Mouse (Mus musculus): ENCODE results near the gene Nckap5. TPM values are rescaled to one million over a fixed set of nuclear protein-coding genes. Genes with fewer than 3 reads are reported as not detected.

The Nckap5 gene
- polyA plus RNA-seq, 1 experiment from 2014 or later: 16.6 TPM

- Histone ChIP-seq H3K4me2 (ENCODE audit: low read depth, low read length, severe bottlenecking) (no peak overlapping the region), H3K27me3 (ENCODE audit: control insufficient read depth, insufficient read depth, low read length) (no peaks in the 10 kb centered on the region), H3K36me3 (ENCODE audit: control insufficient read depth, insufficient read depth, low read length) (no peaks in the 10 kb centered on the region), H3K9me3 (ENCODE audit: control insufficient read depth, low read length) (no peaks in the 10 kb centered on the region), H3K4me1 (replicated peaks; ENCODE audit: control insufficient read depth, insufficient read depth, low read length) (no peaks in the 10 kb centered on the region), H3K4me3 (ENCODE audit: low read depth, low read length) (no peak overlapping the region), H3K9ac (ENCODE audit: low read length) (no peak overlapping the region), H3K27ac (ENCODE audit: low read depth, low read length) (no peak overlapping the region)
- DNase-seq (ENCODE audit: low spot score) (no peak), ATAC-seq (replicated peaks; ENCODE audit: low FRiP score) (no peak)
- WGBS: 71% methylated on average over 9 of the region's 9 CpGs
Measured at GRCm38 (mm10) chr1:126377339-126377980, 453.1 kb downstream of the Nckap5 start.

DNA sequence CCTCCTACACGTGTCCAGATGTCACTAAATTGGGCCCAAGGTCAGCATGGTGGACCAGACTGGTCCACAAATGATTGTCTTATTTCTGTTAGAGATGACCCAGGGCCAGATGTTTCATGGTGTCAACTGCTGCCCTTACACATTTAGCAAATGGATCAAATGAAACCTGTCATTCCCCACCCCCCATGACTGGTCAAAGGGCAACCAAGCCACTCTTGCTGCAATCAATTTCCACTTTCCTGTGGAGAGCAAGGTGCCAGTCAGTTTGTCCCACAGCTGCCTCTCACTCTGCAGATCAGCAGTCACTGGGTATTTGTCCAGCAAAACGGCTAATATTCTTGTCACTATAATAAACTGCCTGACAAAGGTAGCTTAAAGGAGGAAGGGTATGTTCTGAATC lies 463.9 kb downstream of the Nckap5 start:
- Histone ChIP-seq H3K27me3 (ENCODE audit: control insufficient read depth, insufficient read depth, low read length) (no peaks in the 10 kb centered on the region), H3K4me2 (ENCODE audit: low read depth, low read length, severe bottlenecking) (no peak overlapping the region), H3K9me3 (ENCODE audit: control insufficient read depth, low read length) (no peaks in the 10 kb centered on the region), H3K4me3 (ENCODE audit: low read depth, low read length) (no peak overlapping the region), H3K9ac (ENCODE audit: low read length) (no peak overlapping the region), H3K27ac (ENCODE audit: low read depth, low read length) (no peak overlapping the region), H3K36me3 (ENCODE audit: control insufficient read depth, insufficient read depth, low read length) (no peaks in the 10 kb centered on the region), H3K4me1 (replicated peaks; ENCODE audit: control insufficient read depth, insufficient read depth, low read length) (no peaks in the 10 kb centered on the region)
- ATAC-seq (replicated peaks; ENCODE audit: low FRiP score) (no peak), DNase-seq (ENCODE audit: low spot score) (no peak)
- WGBS: 70% methylated on average over 2 of the region's 2 CpGs

- ATAC-seq (replicated peaks; ENCODE audit: low FRiP score) (no peak), DNase-seq (ENCODE audit: low spot score) (no peak)
- Histone ChIP-seq H3K4me1 (replicated peaks; ENCODE audit: control insufficient read depth, insufficient read depth, low read length) (no peaks in the 10 kb centered on the region), H3K9ac (ENCODE audit: low read length) (no peak overlapping the region), H3K27ac (ENCODE audit: low read depth, low read length) (no peak overlapping the region), H3K27me3 (ENCODE audit: control insufficient read depth, insufficient read depth, low read length) (no peaks in the 10 kb centered on the region), H3K9me3 (ENCODE audit: control insufficient read depth, low read length) (no peaks in the 10 kb centered on the region), H3K36me3 (ENCODE audit: control insufficient read depth, insufficient read depth, low read length) (no peaks in the 10 kb centered on the region), H3K4me2 (ENCODE audit: low read depth, low read length, severe bottlenecking) (no peak overlapping the region), H3K4me3 (ENCODE audit: low read depth, low read length) (no peak overlapping the region)
- 86% methylated on average over 6 of the region's 6 CpGs for WGBS
Measured at GRCm38 (mm10) chr1:126364556-126364955, 466.0 kb downstream of the Nckap5 start.

DNA sequence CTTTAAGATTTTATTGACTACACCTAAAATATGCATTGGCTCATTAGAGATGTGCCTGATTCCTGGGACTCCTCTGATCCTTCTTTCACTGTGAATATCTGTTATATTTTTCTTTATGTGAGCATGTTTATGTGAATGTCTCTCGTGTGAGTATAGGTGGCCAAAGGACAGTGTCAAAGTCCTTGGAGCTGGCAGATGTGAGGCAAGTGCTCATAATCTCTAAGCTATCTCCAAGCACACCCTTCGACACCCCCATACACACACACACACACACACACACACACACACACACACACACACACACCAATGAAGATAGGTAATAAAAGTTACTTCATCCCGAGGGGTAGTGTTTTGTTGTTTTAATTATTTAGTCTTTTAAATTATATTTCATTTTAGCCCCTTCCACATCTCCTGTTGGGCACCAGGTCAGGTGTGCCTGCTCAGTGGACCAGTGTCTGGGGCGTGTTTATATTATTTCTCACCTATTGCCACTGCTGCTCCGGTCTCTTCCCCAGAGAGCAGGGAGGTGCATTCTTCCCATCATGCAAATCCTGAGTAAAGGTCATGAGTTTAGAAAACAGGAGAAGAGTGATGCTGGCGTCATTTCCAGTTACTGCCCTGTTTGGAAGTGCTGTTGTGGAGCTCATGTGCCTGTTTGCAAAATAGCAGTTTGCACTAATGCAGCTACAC lies 469.9 kb downstream of the Nckap5 start:
- ATAC-seq (replicated peaks; ENCODE audit: low FRiP score): no peak
- H3K4me1 ChIP-seq (replicated peaks; ENCODE audit: control insufficient read depth, insufficient read depth, low read length): no peaks in the 10 kb centered on the region
- H3K4me3 ChIP-seq (ENCODE audit: low read depth, low read length): no peak overlapping the region
- no peaks in the 10 kb centered on the region for H3K27me3 ChIP-seq (ENCODE audit: control insufficient read depth, insufficient read depth, low read length)
- no peak overlapping the region for H3K9ac ChIP-seq (ENCODE audit: low read length)
- no peak overlapping the region for H3K27ac ChIP-seq (ENCODE audit: low read depth, low read length)
- DNase-seq (ENCODE audit: low spot score): no peak
- no peaks in the 10 kb centered on the region for H3K9me3 ChIP-seq (ENCODE audit: control insufficient read depth, low read length)
- no peaks in the 10 kb centered on the region for H3K36me3 ChIP-seq (ENCODE audit: control insufficient read depth, insufficient read depth, low read length)
- H3K4me2 ChIP-seq (ENCODE audit: low read depth, low read length, severe bottlenecking): no peak overlapping the region
- WGBS: 86% methylated on average over 6 of the region's 6 CpGs

DNA sequence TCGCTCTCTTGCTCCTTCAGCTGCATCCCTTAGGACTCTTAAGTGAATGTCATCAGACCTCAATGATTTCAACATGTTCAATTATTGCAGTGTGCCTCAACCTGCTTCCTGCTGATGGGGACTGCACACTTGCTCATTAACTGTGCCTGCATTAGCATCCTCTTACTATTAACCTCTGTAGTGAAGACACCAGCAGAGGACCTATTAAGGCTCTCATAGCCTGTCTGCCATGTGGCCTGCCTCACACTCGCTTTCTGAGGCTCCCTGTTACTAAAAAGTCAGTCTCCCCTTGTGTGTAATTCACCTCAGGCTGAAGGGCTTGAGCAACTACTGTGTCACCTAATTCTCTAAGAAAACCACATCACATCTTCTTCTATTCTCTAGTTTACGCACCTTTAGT lies 470.5 kb downstream of the Nckap5 start:
- 85% methylated on average over 3 of the region's 3 CpGs for WGBS

GRCm38 (mm10) chr1:126341806-126342205 lies 488.8 kb downstream of the Nckap5 start:
- Histone ChIP-seq H3K4me1 (replicated peaks; ENCODE audit: control insufficient read depth, insufficient read depth, low read length) (no peaks in the 10 kb centered on the region), H3K4me2 (ENCODE audit: low read depth, low read length, severe bottlenecking) (no peak overlapping the region), H3K9me3 (ENCODE audit: control insufficient read depth, low read length) (no peaks in the 10 kb centered on the region), H3K27me3 (ENCODE audit: control insufficient read depth, insufficient read depth, low read length) (no peaks in the 10 kb centered on the region), H3K4me3 (ENCODE audit: low read depth, low read length) (no peak overlapping the region), H3K36me3 (ENCODE audit: control insufficient read depth, insufficient read depth, low read length) (no peaks in the 10 kb centered on the region), H3K27ac (ENCODE audit: low read depth, low read length) (no peak overlapping the region), H3K9ac (ENCODE audit: low read length) (no peak overlapping the region)
- ATAC-seq (replicated peaks; ENCODE audit: low FRiP score): no peak
- 91% methylated on average over 2 of the region's 2 CpGs for WGBS
- DNase-seq (ENCODE audit: low spot score): no peak

More for the DNA sequence above, 470.5 kb downstream of the Nckap5 start:
- Histone ChIP-seq H3K4me1 (replicated peaks; ENCODE audit: control insufficient read depth, insufficient read depth, low read length) (no peaks in the 10 kb centered on the region), H3K9ac (ENCODE audit: low read length) (no peak overlapping the region), H3K27ac (ENCODE audit: low read depth, low read length) (no peak overlapping the region), H3K27me3 (ENCODE audit: control insufficient read depth, insufficient read depth, low read length) (no peaks in the 10 kb centered on the region), H3K4me3 (ENCODE audit: low read depth, low read length) (no peak overlapping the region), H3K4me2 (ENCODE audit: low read depth, low read length, severe bottlenecking) (no peak overlapping the region), H3K36me3 (ENCODE audit: control insufficient read depth, insufficient read depth, low read length) (no peaks in the 10 kb centered on the region), H3K9me3 (ENCODE audit: control insufficient read depth, low read length) (no peaks in the 10 kb centered on the region)
- DNase-seq (ENCODE audit: low spot score) (no peak), ATAC-seq (replicated peaks; ENCODE audit: low FRiP score) (no peak)

GRCm38 (mm10) chr1:126339250-126339649 lies 491.3 kb downstream of the Nckap5 start:
- Histone ChIP-seq H3K4me3 (ENCODE audit: low read depth, low read length) (no peak overlapping the region), H3K27me3 (ENCODE audit: control insufficient read depth, insufficient read depth, low read length) (no peaks in the 10 kb centered on the region), H3K9ac (ENCODE audit: low read length) (no peak overlapping the region), H3K4me2 (ENCODE audit: low read depth, low read length, severe bottlenecking) (no peak overlapping the region), H3K4me1 (replicated peaks; ENCODE audit: control insufficient read depth, insufficient read depth, low read length) (no peaks in the 10 kb centered on the region), H3K27ac (ENCODE audit: low read depth, low read length) (no peak overlapping the region), H3K36me3 (ENCODE audit: control insufficient read depth, insufficient read depth, low read length) (no peaks in the 10 kb centered on the region), H3K9me3 (ENCODE audit: control insufficient read depth, low read length) (no peaks in the 10 kb centered on the region)
- WGBS: 78% methylated on average over 3 of the region's 3 CpGs
- ATAC-seq (replicated peaks; ENCODE audit: low FRiP score) (no peak), DNase-seq (ENCODE audit: low spot score) (no peak)

- Histone ChIP-seq H3K4me2 (ENCODE audit: low read depth, low read length, severe bottlenecking) (no peak overlapping the region), H3K4me3 (ENCODE audit: low read depth, low read length) (no peak overlapping the region), H3K9ac (ENCODE audit: low read length) (no peak overlapping the region), H3K27ac (ENCODE audit: low read depth, low read length) (no peak overlapping the region), H3K27me3 (ENCODE audit: control insufficient read depth, insufficient read depth, low read length) (no peaks in the 10 kb centered on the region), H3K36me3 (ENCODE audit: control insufficient read depth, insufficient read depth, low read length) (no peaks in the 10 kb centered on the region), H3K4me1 (replicated peaks; ENCODE audit: control insufficient read depth, insufficient read depth, low read length) (no peaks in the 10 kb centered on the region), H3K9me3 (ENCODE audit: control insufficient read depth, low read length) (no peaks in the 10 kb centered on the region)
- DNase-seq (ENCODE audit: low spot score): no peak
- no peak for ATAC-seq (replicated peaks; ENCODE audit: low FRiP score)
- 92% methylated on average over 4 of the region's 4 CpGs for WGBS
Measured at GRCm38 (mm10) chr1:126334202-126334601, 496.4 kb downstream of the Nckap5 start.

DNA sequence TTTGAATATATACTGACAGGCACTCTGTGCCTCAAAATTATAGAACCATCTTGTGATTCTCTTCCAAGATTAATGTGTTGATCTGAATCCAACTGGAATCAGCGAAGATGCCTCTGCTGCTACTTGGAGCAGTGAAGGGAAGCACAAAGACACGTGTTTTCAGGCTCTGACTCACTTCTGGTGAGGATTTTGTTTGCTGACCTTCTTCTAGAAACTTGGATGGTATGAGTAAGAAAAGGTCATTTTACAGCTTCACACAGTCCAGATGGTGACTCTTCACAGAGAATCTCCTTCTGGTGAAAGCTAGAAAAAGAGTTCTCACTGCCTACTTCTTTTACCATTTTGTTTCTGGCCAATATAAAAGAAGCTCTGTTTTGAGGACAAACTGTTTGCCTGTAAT lies 498.6 kb downstream of the Nckap5 start:
- no peak overlapping the region for H3K27ac ChIP-seq (ENCODE audit: low read depth, low read length)
- H3K36me3 ChIP-seq (ENCODE audit: control insufficient read depth, insufficient read depth, low read length): no peaks in the 10 kb centered on the region
- no peak overlapping the region for H3K4me2 ChIP-seq (ENCODE audit: low read depth, low read length, severe bottlenecking)
- H3K9me3 ChIP-seq (ENCODE audit: control insufficient read depth, low read length): no peaks in the 10 kb centered on the region
- no peaks in the 10 kb centered on the region for H3K4me1 ChIP-seq (replicated peaks; ENCODE audit: control insufficient read depth, insufficient read depth, low read length)
- 82% methylated on average over 2 of the region's 2 CpGs for WGBS
- no peak for ATAC-seq (replicated peaks; ENCODE audit: low FRiP score)
- H3K27me3 ChIP-seq (ENCODE audit: control insufficient read depth, insufficient read depth, low read length): no peaks in the 10 kb centered on the region
- no peak for DNase-seq (ENCODE audit: low spot score)
- H3K9ac ChIP-seq (ENCODE audit: low read length): no peak overlapping the region
- H3K4me3 ChIP-seq (ENCODE audit: low read depth, low read length): no peak overlapping the region

Measured in forebrain, embryonic 11.5 days (tissue).